Mouse (Mus musculus) cerebellum, postnatal 4 days (tissue): ENCODE data around the gene Sema6b.
"Not testable (repeated sequence)": the region's sequence is repeated elsewhere in the genome, so short reads cannot be mapped to it uniquely, and the experiment has no call there.

Source experiments
- DNase-seq, 2 experiments: peaks; one replicate each; pipeline ENCODE4 v3.0.0; 2022; ENCODE audit warnings: low spot score in 2 of 2, mixed read lengths in 1 of 2

The Sema6b gene

DNA sequence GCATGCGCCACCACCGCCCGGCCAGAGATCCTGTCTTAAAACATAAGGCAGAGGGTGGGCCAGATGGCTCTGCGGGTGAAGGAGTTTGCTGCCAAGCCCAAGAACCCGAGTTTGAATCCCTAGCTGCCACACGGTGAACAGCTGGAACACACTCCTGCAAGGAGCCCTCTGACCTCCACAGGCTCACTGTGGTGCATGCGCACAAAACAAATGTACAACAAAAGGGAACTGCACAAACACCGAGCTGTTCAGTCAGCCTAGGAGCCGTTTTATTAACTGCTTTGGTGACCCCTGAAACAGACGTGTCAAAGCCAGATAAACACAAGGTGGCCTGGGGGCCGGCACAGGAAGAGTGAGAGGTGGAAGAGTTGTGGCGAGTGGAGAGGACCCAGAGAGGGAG is 20.7 kb downstream of the Sema6b start:
- no peak for DNase-seq

DNA sequence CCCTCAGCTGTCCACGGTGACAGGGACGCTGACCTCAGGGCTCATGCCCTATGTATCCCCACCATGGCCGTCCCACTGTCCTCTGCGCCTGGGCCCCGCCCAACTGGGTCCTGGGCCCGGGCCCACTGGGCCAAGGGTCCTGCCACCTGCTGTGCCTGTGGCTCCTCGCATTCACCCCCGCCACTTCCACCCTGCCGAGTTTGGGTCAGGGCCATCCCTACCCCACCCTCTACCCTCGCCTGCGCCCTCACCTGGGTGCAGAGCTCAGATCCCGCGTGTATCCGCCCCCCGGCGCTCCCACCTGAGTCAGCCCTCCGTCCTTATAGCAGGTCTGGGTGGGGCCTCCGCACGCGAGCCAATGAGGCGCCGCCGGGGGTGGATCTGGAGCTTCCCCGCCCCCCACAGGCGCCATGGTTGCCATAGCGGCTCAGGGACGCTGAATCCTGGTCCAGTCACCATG is 22.9 kb downstream of the Sema6b start, which contains the start of gene Plin5:
TSS of gene Plin5 (minus strand) at position 346 of the 460 bp plus-strand sequence.
- DNase-seq, result peak in 1 of 2 experiments; percentile 51

DNA sequence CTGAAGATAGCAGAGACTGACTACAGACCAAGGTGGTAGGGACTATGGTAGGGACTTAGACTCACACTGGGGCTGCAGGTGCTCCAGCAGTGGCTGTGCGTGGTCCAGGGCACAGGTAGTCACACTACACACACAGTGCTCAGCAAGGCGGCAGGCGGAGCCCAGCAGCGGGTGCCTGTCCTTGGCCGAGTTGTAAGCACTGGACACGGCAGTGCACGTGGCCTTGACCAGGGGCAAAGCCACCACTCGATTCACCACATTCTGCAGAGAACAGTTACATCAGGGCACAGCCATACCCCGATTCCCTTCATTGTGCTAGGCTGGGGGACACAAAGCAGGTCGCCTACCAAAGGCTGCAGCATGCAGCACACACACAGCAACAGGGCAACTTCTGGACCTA is 23.9 kb downstream of the Sema6b start:
- no peak for DNase-seq

DNA sequence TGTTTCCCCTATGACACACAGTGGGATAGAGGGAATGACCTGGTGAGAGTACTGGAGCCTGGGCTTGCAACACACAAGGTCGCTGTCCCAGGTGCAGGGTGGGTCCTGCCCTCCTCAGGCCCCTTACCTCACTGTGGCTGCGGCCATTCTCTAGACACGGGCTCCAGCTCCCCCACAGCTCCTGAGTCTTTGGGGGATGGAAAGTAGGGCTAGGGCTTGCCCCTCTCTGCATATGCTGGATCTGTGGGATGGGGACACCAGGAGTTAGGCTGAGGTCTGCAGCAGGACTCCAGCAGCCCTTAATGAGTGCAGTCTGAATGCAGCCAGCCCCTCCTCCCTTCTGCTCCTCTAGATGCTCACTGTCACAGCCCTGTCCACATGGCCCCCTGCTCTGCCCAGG is 27.4 kb downstream of the Sema6b start:
- no peak for DNase-seq

DNA sequence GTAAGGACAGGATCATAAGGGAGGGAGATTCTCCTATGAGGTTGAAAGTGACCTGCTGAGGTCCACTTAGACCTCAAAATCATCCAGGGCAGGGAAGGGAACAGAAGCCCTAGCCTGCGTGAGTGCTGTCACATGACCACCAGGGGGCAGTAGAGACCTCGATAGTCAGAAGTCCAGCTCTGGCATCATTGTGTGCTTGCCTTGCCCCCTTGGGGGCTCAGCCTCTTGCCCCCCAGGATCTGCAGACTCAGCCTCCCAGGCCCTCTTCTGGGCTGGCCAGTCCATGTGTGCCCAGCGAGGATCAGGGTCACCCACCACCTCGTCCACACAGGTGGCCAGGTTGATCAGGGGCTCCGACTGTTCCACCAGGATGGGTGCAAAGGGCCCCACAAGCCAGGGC is 28.3 kb downstream of the Sema6b start:
- DNase-seq, result peak; percentile 47 to 65

DNA sequence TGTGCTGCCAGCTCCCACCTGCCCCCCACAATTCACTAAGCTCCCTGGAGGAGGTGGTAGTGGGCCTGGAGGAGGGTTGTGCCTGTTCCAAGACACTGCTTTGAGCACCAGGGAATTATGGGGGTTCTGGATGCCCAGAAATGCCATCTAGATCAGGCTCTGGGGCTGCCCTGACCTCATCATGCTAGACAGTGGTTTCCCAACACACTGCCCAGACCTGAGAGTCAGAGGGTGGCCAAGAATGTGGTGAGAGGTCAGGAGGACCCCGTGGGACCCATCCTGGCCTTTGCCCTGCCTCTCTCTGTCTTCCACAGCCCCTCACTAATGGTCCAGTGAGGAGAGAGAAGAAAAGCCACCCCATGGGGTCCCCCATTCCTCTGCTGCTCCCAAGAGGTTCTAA is 29.1 kb downstream of the Sema6b start:
- DNase-seq, result no peak

DNA sequence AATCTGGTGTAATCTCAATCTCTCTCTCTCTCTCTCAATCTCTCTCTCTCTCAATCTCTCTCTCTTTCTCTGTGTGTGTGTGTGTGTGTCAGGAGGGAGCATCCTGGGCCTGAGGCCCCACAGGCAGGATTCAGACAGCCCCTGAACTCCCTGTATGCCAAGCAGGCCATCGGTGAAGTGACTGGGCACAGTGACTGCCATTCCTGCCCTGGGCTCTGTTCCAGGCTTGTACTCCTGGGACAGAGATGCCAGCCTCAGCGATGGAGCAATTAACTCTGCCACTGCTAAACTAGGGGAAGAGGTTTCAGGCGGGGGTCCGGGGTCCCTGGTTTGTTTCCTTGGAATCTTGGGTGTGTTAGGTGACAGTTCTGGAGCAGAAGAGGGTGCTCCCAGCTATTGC is 29.6 kb downstream of the Sema6b start:
- peak in 1 of 2 experiments; percentile 49 for DNase-seq

DNA sequence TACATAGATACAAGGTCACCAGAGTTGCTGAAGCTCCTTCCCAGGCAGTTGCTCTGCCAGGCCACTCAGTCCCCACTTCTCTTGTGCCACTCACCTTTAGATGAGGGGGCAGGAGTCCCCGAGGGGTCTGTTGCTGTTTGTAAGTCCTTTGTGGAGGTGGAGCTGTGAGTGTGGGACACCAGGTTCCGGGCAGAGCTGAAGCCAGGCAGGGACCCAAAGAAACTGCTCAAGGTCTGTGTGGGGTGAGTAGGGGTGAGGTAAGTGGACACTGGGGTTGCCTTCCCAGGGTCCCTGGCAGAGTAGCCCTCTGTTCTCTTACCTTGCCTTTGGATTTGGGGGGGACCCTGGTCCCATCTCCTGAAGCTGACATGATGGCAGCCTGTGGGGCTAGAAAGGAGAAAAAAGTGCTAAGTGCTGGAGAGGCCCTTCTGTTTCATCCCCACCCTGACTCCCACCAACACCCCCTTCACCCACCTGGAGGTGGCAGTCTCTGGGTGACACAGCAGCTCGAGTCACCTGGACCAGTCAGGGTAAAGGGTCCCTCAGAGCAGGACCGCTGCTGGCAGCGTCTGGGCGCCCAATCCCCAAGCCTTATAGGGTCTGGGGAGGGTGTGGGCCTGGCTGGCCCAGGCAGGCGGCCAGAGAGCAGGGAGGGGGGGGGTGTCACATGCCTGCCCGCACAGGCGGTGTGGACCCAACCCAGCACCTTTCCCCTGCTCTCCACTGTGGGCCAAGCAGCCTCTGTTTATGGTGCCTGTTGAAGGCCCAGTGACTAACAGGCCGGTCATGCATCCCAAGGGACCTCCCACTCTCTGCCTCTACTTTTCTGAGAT is 30.7 kb downstream of the Sema6b start, which contains the start of gene Plin4:
TSS of gene Plin4 (minus strand) at position 585 of the 833 bp plus-strand sequence.
- DNase-seq, result no peak

DNA sequence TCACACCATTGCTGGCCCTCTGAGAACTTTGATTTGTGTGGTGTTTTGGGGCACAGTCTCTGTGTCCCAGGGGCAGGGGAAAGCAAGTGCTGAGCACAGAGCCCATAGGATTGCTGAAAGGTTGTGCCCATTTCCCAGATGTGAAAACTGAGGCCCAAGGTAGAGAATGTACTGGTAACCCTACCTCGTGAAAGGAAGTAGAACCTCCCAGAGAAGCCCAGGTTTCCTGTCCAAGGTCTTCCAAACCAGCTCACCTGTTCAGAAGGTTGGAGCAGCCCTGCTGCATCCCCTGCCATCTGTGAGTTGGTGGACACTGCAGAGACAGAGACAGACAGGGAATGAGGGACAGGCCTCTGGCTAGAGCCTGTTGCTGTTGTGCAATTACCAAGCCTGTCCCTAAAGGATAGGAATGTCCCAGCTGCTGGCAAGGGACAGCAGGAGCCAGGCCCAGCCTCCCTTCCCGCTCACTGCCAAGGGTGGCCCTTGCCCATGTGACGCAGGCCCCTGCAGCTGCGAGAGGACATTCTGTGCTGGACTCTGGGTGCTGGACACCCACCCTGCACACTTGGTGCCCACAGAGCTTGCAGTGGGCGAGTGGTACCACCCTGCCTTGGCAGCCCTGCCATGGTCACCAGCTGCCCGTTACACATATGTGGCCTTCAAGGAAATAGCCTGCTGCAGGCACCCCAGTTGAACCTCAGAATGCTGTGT is 31.7 kb downstream of the Sema6b start:
- no peak for DNase-seq

DNA sequence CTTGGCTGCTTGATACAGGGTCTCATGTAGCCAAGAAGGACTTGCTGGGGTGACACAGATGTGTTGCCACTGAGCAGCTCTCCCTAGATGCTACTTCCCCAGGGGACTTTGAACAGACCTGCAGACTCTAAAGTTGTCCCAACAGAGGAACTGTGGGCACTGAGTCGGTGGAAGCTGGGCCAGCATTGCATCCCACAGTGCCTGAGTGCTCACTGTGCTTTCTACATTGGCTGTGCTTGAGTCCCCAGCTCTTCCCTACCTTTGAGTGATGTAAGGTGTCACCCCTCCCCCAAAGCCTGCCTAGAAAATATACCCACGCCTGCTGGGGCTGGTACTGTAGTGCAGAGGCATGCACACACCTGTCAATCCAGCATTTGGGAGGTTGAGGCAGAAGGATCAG is 32.4 kb downstream of the Sema6b start:
- no peak for DNase-seq

DNA sequence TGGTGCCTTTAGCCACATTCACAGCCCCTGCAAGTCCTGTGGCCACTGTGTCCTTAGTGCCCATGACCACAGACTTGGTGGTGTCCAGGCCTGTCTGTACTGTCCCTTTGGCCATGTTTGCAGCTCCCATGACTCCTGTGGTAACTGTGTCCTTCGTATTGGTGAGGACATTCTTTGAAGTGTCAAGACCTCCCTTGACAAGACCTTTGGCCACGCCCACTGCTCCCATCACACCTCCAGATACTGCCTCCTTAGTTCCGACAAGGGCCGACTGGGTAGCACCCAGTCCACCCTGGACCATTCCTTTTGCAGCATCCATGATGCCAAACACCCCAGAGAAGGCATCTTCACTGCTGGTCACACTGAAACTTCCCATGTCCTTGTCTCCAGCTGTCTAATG is 33.2 kb downstream of the Sema6b start:
- DNase-seq, result no peak

DNA sequence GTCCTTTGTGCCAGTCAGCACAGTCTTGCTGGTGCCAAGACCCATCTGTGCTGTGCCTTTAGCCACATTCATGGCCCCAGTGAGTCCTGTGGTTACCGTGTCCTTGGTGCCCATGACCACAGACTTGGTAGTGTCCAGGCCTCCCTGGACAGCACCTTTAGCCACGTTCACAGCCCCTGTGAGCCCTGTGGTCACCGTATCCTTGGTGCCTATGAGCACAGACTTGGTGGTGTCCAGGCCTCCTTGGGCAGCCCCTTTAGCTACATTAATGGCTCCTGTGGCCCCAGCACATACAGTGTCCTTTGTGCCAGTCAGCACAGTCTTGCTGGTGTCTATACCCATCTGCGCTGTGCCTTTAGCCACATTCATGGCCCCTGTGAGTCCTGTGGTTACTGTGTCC is 33.7 kb downstream of the Sema6b start:
- DNase-seq, result not testable (repeated sequence)

DNA sequence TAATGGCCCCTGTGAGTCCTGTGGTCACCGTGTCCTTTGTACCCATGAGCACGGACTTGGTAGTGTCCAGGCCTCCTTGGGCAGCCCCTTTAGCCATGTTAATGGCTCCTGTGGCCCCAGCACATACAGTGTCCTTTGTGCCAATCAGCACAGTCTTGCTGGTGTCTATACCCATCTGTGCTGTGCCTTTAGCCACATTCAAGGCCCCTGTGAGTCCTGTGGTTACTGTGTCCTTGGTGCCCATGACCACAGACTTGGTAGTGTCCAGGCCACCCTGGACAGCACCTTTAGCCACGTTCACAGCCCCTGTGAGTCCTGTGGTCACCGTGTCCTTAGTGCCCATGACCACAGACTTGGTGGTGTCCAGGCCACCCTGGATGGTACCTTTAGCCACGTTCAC is 35.3 kb downstream of the Sema6b start:
- not testable (repeated sequence) for DNase-seq

DNA sequence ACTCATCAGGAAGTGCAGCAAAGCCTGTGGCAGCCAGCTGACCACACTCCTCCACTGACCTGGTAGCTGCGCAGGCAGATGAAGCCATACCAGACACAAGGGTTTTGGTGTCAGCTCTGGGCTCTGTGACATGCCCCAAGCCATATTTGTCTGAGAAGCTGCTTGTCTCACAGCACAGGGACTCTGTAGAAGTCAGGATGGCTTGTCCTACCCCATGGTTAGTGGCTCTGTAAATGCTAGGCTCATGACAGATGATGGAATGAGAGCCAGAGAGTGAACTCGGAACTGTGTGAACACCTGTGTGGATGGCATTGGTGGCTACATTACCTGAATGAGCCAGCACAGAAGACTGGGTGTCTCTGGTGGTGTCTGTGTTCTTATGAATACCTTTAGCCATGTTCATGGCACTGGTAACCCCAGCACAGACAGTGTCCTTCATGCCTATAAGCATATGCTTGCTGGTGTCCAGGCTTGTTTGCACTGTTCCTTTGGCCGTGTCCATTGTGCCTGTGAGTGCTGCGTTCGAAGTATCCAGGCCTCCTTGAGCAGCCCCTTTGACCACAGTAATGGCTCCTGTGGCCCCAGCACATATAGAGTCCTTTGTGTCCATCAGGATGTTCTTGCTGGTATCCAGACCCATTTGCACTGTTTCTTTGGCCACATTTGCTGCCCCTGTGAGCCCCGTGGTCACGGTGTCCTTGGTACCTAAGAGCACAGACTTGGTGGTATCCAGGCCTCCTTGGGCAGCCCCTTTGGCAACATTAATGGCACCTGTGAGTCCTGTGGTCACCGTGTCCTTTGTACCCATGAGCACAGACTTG is 36.5 kb downstream of the Sema6b start:
- no peak for DNase-seq

DNA sequence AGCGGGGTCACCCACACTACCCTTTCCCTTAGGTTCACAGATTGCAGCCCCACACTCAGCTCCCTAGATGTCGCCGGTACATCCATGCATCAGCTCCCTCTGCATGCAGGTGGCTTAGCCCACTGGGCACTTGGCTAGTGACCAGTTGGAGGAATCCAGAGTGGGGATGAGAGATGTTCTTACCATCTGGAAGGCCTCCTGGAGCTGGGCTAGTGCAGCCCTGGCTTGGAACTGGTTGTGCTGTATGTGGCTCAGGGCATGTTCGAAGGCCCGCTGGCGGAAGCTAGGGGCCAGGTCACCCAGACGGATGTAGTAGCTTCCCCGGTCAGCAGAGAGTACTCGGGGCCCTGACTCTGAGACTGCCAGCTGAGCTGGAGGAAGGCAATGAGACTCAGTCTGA is 37.2 kb downstream of the Sema6b start:
- no peak for DNase-seq

DNA sequence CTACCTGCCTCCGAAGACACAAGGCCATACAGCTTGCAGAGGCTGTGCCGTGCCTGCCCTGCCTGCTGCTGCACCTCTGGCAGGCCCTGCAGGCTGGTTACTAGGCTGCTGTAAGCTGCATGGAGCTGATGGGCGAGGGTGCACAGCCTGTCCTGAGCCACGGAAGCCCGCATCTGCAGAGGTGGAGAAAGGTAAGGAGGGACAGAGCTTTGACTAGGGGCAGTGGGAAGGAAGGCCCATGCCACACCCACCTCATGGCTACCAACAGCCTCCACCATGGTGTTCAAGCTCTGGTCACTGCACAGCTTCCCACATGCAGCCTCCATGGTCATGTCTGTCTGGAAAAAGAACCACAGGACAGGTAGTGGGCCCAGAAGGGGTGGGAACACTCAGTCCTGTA is 38.0 kb downstream of the Sema6b start:
- no peak for DNase-seq

DNA sequence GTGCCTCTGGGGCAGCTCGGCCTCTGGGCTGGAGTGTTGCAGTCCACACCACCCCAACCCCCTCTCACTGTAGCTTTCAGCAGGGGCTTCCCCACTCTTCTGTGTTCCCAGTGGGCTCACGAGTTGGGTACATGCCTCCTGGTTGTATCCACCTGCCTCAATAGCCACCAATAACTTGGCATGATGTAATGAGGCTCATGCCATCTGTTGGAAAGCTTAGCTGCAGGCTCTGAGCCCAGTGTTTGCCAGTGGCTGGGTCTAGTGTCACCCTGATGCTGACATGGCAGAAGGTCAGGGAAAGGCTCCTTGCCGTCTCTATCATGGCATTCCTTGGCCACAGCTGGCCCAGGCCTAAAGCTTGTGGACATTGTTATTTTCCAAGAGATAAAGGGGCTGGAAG is 39.3 kb downstream of the Sema6b start:
- DNase-seq, result no peak

DNA sequence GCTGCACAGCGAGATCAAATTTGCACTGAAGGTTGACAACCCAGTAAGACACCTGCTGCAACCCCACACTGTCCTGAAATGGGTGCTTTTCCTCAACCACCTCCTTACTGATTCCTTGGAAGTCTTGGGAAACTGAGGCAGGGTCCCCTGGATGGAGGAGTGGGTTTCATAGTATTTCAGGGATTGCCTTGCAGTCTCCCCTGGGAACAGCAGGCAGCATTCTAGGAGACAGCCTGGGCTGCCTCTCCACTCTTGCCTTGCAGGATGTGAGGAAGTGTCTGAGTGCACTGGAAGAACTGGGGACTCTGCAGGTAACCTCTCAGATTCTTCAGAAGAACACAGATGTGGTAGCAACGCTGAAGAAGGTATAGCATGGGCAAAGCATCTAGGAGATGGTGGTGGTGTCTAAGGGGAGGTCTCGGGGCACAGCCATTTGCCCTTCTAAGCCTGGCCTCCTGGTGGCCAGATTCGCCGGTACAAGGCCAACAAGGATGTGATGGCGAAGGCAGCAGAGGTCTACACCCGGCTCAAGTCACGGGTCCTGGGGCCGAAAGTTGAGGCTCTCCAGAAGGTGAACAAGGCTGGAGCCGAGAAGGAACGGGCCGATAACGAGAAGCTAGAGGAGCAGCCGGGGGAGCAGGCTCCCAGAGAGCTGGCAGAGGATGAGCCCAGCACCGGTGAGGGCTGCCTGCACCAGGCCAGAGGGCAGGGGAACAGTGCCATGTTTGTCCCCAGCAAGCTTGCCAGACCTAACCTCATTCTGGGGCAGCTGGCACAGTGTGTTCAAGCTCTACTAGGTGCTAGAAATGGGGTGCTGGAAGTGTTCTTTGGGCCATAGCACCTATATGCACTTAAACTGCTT is 41.2 kb downstream of the Sema6b start:
- DNase-seq, result no peak

DNA sequence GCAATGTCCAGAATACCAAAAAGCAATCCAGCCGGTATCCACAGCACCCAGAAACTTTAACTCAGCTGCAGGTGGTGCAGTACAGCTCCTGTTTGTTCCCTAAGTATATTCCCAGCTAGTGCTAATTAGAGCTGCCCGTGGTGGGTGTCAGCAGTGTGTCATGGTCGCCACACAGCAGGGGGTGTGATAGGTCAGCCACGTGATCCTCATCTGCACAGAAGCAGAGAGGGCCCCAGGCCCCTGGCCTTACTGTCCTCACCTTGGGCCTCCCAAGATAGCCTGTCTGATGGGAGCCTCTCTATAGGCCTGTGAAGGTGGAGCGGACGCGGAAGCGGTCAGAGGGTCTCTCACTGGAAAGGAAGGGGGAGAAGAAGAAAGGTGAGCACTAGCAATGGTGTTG is 42.0 kb downstream of the Sema6b start:
- DNase-seq, result no peak

DNA sequence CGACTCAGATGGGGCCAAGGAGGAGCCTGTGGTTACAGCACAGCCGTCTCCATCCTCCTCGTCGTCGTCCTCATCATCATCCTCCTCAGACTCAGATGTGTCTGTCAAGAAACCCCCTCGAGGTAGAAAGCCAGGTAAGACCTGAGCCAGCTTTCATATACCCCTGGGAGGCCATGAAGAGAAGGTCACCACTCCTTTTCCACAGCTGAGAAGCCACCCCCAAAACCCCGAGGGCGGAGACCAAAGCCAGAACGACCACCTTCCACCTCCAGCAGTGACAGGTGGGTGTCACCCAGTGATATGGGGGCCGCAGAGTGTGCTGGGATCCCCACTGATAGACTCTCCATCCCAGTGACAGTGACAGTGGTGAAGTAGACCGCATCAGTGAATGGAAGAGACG is 43.3 kb downstream of the Sema6b start:
- DNase-seq, result no peak

DNA sequence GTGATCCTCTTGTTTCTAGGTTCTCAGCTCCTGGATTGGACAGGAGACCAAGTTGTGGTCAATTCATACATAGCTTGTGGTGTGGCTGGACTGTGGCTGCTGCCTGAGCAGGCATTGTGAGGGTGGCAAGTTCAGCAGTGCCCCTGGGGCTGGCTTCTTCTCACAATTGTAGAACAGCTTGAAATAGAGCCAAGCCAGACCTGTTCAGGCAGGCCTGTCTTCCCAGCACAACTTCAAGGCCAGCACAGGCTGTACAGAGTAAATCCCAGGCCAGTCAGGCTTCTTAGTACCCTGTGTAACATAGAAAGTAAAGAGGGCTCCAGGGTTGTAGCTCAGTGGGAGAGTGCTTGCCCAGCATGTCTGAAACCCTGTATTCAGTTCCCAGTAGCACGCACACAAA is 47.3 kb downstream of the Sema6b start:
- DNase-seq, result no peak
